Mouse (Mus musculus) limb, embryonic 14.5 days (tissue): ENCODE measurements around the gene Sort1. TPM values are rescaled to one million over a fixed set of nuclear protein-coding genes. Genes with fewer than 3 reads are reported as not detected.

ENCODE experiments used
- ATAC-seq: fragments of 200-750 bp; cut with Nextera tagmentation; 2 replicates; pipeline ENCODE4 v1.8.0; 2017; ENCODE audit warnings: low read depth, moderate number of reproducible peaks, moderate TSS enrichment; ENCODE audit not compliant: low FRiP score
- DNase-seq: peaks from one replicate; pipeline ENCODE4 v3.0.0-alpha.2; 2015; ENCODE audit warnings: low spot score
- H3K27ac ChIP-seq: fragments of 300-500 bp; sonication (generic); replicated peaks from 2 replicates; pipeline ENCODE4 v1.5.1; 2014; ENCODE audit warnings: low read depth, mild to moderate bottlenecking, low read length, moderate library complexity, mixed read lengths
- H3K27me3 ChIP-seq: fragments of 300-500 bp; sonication (generic); 2 replicates; pipeline ENCODE4 v1.6.1; 2014; ENCODE audit warnings: low read length, mixed read lengths; ENCODE audit not compliant: control insufficient read depth, insufficient read depth
- H3K36me3 ChIP-seq: fragments of 300-500 bp; sonication (generic); 2 replicates; pipeline ENCODE4 v1.6.1; 2014; ENCODE audit warnings: mild to moderate bottlenecking, low read length, moderate library complexity, mixed read lengths; ENCODE audit not compliant: control insufficient read depth, insufficient read depth
- H3K4me1 ChIP-seq: fragments of 300-500 bp; sonication (generic); 2 replicates; pipeline ENCODE4 v1.6.1; 2014; ENCODE audit warnings: antibody characterized with exemption, low read length, mixed read lengths; ENCODE audit not compliant: control insufficient read depth, insufficient read depth
- H3K4me2 ChIP-seq: fragments of 300-500 bp; sonication (generic); replicated peaks from 2 replicates; pipeline ENCODE4 v1.6.1; 2014; ENCODE audit warnings: low read depth, mild to moderate bottlenecking, low read length, moderate library complexity; ENCODE audit not compliant: severe bottlenecking
- H3K4me3 ChIP-seq: fragments of 300-500 bp; sonication (generic); replicated peaks from 2 replicates; pipeline ENCODE4 v1.5.1; 2014; ENCODE audit warnings: low read length
- H3K9ac ChIP-seq: fragments of 300-500 bp; sonication (generic); 2 replicates; pipeline ENCODE4 v1.6.1; 2014; ENCODE audit warnings: mild to moderate bottlenecking, low read depth, low read length, moderate library complexity; ENCODE audit not compliant: severe bottlenecking
- H3K9me3 ChIP-seq: fragments of 300-500 bp; sonication (generic); 2 replicates; pipeline ENCODE4 v1.6.1; 2016; ENCODE audit warnings: low read length; ENCODE audit not compliant: control insufficient read depth
- POLR2A ChIP-seq: fragments of 200-500 bp; IDR thresholded peaks from 2 replicates; pipeline ENCODE4 v1.8.0; 2012; ENCODE audit warnings: inconsistent platforms, mild to moderate bottlenecking, moderate library complexity, borderline replicate concordance; ENCODE audit not compliant: insufficient read depth, insufficient read length; ENCODE audit errors: extremely low read depth
- WGBS: fragments of 180-500 bp; shearing (Covaris S2); extraction: QIAGEN DNeasy Blood & Tissue Kit; methylation state at CpG from one replicate; pipeline ENCODE4 v1.1.7; 2014; 5-methylcytosine and 5-hydroxymethylcytosine counted together
- polyA plus RNA-seq, 2 experiments: library from polyadenylated mRNA; depleted of rRNA in 1 of 2; stranded (reverse) in 1 of 2; unstranded in 1 of 2; fragments of >200 nt; fragmentation: Nextera tagmentation in 1 of 2; extraction: Ambion mirVana in 1 of 2; gene quantifications; 2 replicates each; pipeline versions ENCODE4 v1.2.1 to v1.2.3; 2012 to 2014

The Sort1 gene
- polyA plus RNA-seq, 2 experiments: 17.9 to 30.4 TPM

DNA sequence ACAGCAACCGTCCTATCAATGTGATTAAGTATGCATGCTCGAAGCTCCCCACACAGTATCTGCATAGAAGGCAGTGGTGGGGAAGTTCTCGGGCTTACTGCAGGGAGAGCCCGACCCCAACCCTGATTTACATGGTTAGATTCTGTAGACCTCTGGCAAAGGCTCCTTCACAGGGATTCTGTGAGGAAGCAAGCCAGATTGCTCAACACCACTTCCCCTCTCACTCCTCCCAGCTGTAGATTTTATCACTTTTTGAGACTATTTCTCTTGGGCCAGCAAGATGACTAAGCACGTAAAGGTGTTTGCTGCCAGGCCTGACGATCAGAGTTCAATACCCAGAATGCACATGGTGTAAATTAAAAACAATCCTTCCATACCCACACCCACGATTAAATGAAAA, 62.0 kb downstream of the Sort1 start:
- no peak for TF ChIP-seq POLR2A
- no peak overlapping the region for H3K4me2 ChIP-seq
- H3K27ac ChIP-seq: no peak overlapping the region
- DNase-seq (no peak), ATAC-seq (no peak)
- no peaks in the 10 kb centered on the region for H3K9me3 ChIP-seq
- no peak overlapping the region for H3K4me3 ChIP-seq
- H3K9ac ChIP-seq: no peak overlapping the region
- H3K4me1 ChIP-seq: no peaks in the 10 kb centered on the region
- WGBS: 83% methylated on average over 7 of the region's 7 CpGs
- H3K27me3 ChIP-seq: no peaks in the 10 kb centered on the region
- H3K36me3 ChIP-seq: peaks cover 35% of the 10 kb centered on the region

DNA sequence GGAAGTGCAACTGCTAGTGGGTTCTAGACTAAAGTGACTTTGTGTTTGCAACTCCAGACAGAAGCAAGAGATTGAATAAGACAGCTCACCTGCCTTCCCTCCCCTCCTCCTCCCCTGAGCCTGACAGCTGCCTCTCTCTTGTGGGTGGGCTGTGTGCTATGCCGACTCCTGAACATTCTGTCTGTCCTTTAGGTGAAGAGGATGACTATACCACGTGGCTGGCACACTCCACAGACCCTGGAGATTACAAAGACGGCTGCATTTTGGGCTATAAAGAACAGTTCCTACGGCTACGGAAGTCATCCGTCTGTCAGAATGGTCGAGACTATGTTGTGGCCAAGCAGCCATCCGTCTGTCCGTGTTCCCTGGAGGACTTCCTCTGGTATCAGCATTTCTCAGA, 64.5 kb downstream of the Sort1 start:
- Histone ChIP-seq H3K4me3 (no peak overlapping the region), H3K4me2 (no peak overlapping the region), H3K4me1 (no peaks in the 10 kb centered on the region), H3K36me3 (peaks cover 42% of the 10 kb centered on the region), H3K27me3 (no peaks in the 10 kb centered on the region), H3K9ac (no peak overlapping the region), H3K9me3 (no peaks in the 10 kb centered on the region), H3K27ac (no peak overlapping the region)
- DNase-seq (no peak), ATAC-seq (no peak)
- no peak for TF ChIP-seq POLR2A
- 73% methylated on average over 9 of the region's 9 CpGs for WGBS

DNA sequence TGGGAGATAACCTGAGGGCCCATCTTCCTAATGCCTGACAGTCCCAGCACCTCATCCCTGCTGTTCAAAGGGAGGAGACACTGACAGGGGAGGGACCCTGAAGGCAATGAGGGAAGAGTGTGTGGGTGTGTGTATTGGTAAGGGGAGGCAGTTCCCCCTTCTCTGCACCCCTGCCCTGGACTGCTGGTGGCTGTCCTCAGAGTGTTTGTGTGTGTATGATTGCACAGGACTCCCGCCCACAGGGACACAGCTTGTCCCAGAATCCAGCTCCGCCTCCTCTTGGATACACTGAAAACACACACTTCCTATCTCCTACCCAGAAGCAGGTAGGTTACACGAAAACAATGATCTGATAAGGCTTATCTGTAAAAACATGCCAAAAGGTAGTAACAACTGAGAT, 71.4 kb downstream of the Sort1 start:
- H3K4me2 ChIP-seq: no peak overlapping the region
- TF ChIP-seq POLR2A: no peak
- DNase-seq (no peak), ATAC-seq (no peak)
- H3K36me3 ChIP-seq: peaks cover 56% of the 10 kb centered on the region
- WGBS: 89% methylated on average over 3 of the region's 3 CpGs
- no peaks in the 10 kb centered on the region for H3K4me1 ChIP-seq
- no peaks in the 10 kb centered on the region for H3K27me3 ChIP-seq
- no peak overlapping the region for H3K27ac ChIP-seq
- no peaks in the 10 kb centered on the region for H3K9me3 ChIP-seq
- no peak overlapping the region for H3K4me3 ChIP-seq
- H3K9ac ChIP-seq: no peak overlapping the region

GRCm38 (mm10) chr3:108357051-108357450, 73.2 kb downstream of the Sort1 start:
- DNase-seq (no peak), ATAC-seq (no peak)
- Histone ChIP-seq H3K4me2 (no peak overlapping the region), H3K9me3 (no peaks in the 10 kb centered on the region), H3K27ac (no peak overlapping the region), H3K4me3 (no peak overlapping the region), H3K9ac (no peak overlapping the region), H3K4me1 (peaks cover 12% of the 10 kb centered on the region), H3K27me3 (no peaks in the 10 kb centered on the region), H3K36me3 (peaks cover 41% of the 10 kb centered on the region)
- WGBS: 86% methylated on average over 10 of the region's 10 CpGs
- TF ChIP-seq POLR2A: no peak

- Histone ChIP-seq H3K4me1 (peaks cover 12% of the 10 kb centered on the region), H3K4me3 (no peak overlapping the region), H3K36me3 (peaks cover 36% of the 10 kb centered on the region), H3K27me3 (no peaks in the 10 kb centered on the region), H3K9me3 (no peaks in the 10 kb centered on the region), H3K9ac (no peak overlapping the region), H3K4me2 (no peak overlapping the region), H3K27ac (no peak overlapping the region)
- 81% methylated on average over 6 of the region's 6 CpGs for WGBS
- DNase-seq (no peak), ATAC-seq (no peak)
- TF ChIP-seq POLR2A: no peak
These were observed 74.6 kb downstream of the Sort1 start for GRCm38 (mm10) chr3:108358445-108358844.

GRCm38 (mm10) chr3:108360894-108361293, 77.0 kb downstream of the Sort1 start:
- DNase-seq (no peak), ATAC-seq (peak; percentile 38; the same call in 1 of the 2 replicates)
- TF ChIP-seq POLR2A: no peak
- WGBS: 11% methylated on average over 7 of the region's 7 CpGs
- H3K27me3 ChIP-seq: no peaks in the 10 kb centered on the region
- peaks cover 12% of the 10 kb centered on the region for H3K4me1 ChIP-seq
- H3K27ac ChIP-seq: peak overlapping the region; percentile 48
- H3K9ac ChIP-seq: no peak overlapping the region
- H3K36me3 ChIP-seq: peaks cover 12% of the 10 kb centered on the region
- H3K9me3 ChIP-seq: no peaks in the 10 kb centered on the region
- no peak overlapping the region for H3K4me3 ChIP-seq
- no peak overlapping the region for H3K4me2 ChIP-seq
